Mouse (Mus musculus) central nervous system, embryonic 18 days (tissue): Measurements from ENCODE around the gene Scnn1a. TPM values are rescaled to one million over a fixed set of nuclear protein-coding genes. Genes with fewer than 3 reads are reported as not detected.

Experiments used
- polyA plus RNA-seq: library from polyadenylated mRNA; depleted of rRNA; stranded (reverse); fragments of >200 nt; gene quantifications from 2 replicates; pipeline ENCODE4 v1.2.3, GENCODE M21; 2012; rRNA removed

Scnn1a gene
- polyA plus RNA-seq: 1.2 and 1.8 TPM in 2 replicates

GRCm38 (mm10) chr6:125320323-125320722, at the start of gene Scnn1a:
Gene Scnn1a, plus strand, starts transcription at chr6:125320659.

GRCm38 (mm10) chr6:125285890-125286289, 34.6 kb upstream of the Scnn1a start, which contains the start of gene Tuba3a:
Gene Tuba3a, minus strand, starts transcription at chr6:125286042.

GRCm38 (mm10) chr6:125313546-125314230, 6.8 kb upstream of the Scnn1a start, which contains the start of gene Ltbr:
Gene Ltbr, minus strand, starts transcription at chr6:125313885.

GRCm38 (mm10) chr6:125348721-125349574, 28.5 kb downstream of the Scnn1a start, which contains the start of gene Tnfrsf1a:
Gene Tnfrsf1a, plus strand, starts transcription at chr6:125349362.

GRCm38 (mm10) chr6:125380372-125381360, 60.2 kb downstream of the Scnn1a start, which contains the start of gene Plekhg6:
Gene Plekhg6, minus strand, starts transcription at chr6:125380793.

Other genes with a start within 250 kb of the Scnn1a start
- 65.2 and 67.5 TPM in 2 replicates for gene Chd4, start 224.7 kb upstream of the Scnn1a start, polyA plus RNA-seq
- 34.2 and 34.6 TPM in 2 replicates for gene Nop2, start 188.8 kb upstream of the Scnn1a start, polyA plus RNA-seq
- 28.2 and 29.8 TPM in 2 replicates for gene Iffo1, start 175.4 kb upstream of the Scnn1a start, polyA plus RNA-seq
- 3,044 and 3,218 TPM in 2 replicates for gene Gapdh, start 154.2 kb upstream of the Scnn1a start, polyA plus RNA-seq
- gene Ncapd2, start 129.0 kb upstream of the Scnn1a start, polyA plus RNA-seq: 95.0 and 104 TPM in 2 replicates
- gene Mrpl51, start 128.9 kb upstream of the Scnn1a start, polyA plus RNA-seq: 54.1 and 59.6 TPM in 2 replicates
- 26.6 and 33.8 TPM in 2 replicates for gene Vamp1, start 105.1 kb upstream of the Scnn1a start, polyA plus RNA-seq
- 4.2 and 4.4 TPM in 2 replicates for gene Tapbpl, start 88.8 kb upstream of the Scnn1a start, polyA plus RNA-seq
- gene Cd27, start 83.6 kb upstream of the Scnn1a start, polyA plus RNA-seq: 0.06 and 0.20 TPM in 2 replicates
- gene Tuba3a, start 34.6 kb upstream of the Scnn1a start, polyA plus RNA-seq: not detected in 2 replicates
- 10.4 and 11.4 TPM in 2 replicates for gene Ltbr, start 6.8 kb upstream of the Scnn1a start, polyA plus RNA-seq
- gene Tnfrsf1a, start 28.7 kb downstream of the Scnn1a start, polyA plus RNA-seq: 14.9 and 15.3 TPM in 2 replicates
- gene Plekhg6, start 60.1 kb downstream of the Scnn1a start, polyA plus RNA-seq: 0.29 and 0.39 TPM in 2 replicates
- gene Cd9, start 174.1 kb downstream of the Scnn1a start, polyA plus RNA-seq: 82.0 and 93.0 TPM in 2 replicates
- 17.2 and 23.8 TPM in 2 replicates for gene Vwf, start 226.1 kb downstream of the Scnn1a start, polyA plus RNA-seq